Mouse (Mus musculus): ENCODE measurements around the gene Zfp185.
"Not testable (repeated sequence)": the region's sequence is repeated elsewhere in the genome, so short reads cannot be mapped to it uniquely, and the experiment has no call there.

The Zfp185 gene

DNA sequence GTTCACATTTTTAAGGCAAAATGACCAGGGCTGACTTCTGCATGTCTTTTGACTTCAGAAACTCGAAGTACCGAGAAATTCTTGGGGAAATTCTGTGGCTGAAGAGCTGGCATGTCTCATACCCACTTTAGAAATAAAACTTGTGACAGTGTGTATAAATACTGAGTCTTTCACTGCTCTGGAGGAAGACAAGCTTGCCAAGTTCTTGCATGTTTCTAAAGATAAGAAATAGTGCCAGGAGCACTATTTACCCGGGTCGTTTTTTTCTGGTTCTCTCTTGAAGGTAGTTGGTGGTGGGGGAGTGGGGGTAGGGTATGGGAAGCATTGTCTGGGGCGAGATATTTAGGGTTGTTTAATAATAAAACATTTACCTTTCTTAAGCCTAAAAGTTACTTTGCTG lies 75.2 kb downstream of the Zfp185 start:
- DNase-seq (ENCODE audit: inconsistent ontology term): no peak

DNA sequence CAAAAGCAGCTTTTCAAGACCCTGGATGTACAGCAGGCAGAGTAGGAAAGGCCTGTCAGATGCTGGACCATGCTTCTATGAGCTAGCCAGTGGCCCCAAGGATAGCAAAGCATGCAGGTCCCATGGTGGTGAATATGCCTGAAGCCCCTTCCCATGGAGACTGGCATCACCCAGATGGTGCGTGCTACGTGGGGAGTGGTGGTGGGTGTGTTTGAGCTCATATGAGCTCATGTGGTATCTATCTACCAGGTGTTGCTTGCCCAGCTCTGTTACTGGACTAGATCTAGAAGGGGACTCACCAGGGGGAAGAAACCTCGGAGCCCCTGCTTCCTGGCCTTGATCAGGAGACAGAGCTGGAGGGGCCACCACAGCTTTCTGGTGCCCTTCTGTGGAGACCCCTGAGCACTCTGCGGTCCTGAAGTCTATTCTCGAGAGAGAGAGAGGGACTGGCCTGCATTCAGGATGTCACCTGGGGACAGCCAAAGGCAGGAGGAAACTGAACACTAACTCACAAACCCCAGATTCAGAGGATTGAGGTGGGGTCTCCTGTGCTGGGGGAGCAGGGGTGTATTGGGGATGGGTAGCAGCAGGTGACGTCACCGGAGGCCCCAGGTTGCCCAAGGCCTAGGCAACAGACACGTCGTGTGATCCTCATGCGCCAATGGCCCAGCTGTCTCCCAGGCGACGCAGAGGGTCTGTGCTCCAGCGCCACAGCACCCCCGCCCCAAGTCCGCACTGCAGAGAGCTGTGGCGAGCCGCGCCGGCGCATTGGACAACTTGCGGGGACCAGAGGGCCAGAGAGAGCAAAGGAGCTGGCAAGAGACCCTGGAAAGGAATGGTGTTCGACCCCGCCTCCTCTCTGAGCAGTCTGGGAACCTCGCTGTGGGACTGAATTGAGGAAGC lies 76.6 kb downstream of the Zfp185 start:
- DNase-seq (ENCODE audit: inconsistent ontology term): no peak

DNA sequence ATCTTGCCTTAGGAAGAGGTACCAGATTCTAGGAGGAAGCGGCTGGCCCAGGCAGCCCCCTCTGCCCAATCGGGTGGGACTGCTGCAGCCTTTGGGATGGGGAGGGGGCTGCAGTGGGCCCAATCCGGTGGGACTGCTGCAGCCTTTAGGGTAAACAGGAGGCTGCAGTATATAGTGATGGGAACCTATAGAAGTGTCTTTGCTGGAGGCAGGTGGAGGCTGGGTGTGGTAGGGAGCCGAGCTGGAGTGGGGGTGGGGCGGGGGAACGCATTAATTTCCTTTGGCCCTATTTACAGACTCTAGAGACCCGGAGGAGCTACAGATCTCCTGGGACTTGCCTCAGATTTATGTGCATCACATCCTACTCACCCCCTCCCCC lies 77.3 kb downstream of the Zfp185 start, which contains the start of gene Pnma3:
Gene Pnma3, plus strand, starts transcription at position 373 of the 379 bp plus-strand sequence.
- no peak for DNase-seq (ENCODE audit: inconsistent ontology term)

DNA sequence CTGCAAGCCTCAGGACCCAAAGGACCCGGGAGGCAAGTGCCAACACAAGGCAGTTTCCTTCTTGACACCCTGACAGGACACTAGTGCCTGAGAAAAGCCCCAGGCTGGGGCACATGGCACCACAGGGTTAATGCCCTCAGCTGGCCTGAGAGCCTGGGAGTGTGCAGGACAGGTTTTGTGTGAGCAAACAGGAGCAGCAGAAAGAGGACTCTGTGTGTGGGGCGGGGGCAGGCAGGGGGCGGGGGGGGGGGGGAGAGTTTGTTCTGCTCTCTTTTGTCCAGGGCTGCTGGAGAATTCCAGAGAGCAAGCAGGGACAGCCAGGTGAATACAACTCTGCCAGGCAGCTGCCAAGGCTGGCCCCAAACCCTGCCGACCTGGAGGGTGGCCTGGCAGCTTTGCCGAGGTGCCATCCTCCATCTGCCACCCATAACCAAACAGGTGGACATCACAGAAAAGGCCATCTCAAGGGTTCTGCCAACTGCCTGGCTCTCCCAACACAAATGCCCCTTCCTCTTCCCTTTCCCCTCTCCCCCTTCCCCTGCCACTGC lies 79.7 kb downstream of the Zfp185 start:
- DNase-seq (ENCODE audit: inconsistent ontology term): not testable (repeated sequence)
